Mouse (Mus musculus): ENCODE measurements around the gene Slc26a10.

DNA sequence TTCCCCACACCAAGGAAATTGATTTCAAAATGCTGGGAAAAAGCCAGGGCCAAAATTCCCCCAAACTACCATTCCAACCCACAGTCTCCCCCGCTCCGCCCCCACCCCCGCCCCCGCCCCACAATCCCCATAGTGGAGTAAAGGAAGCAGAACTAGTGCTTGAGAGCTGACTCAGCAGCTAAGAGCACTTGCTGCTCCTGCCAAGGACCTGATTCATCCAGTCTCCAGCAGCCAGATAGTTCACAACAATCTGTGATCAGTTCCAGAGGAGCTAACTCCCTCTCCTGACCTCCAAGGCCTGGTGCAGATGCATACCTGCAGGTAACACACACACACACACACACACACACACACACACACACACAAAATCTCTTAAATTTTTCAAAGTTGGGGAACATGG lies 51.0 kb downstream of the Slc26a10 start:
- TF ChIP-seq CTCF (IDR thresholded peaks at IDR 0.05; ENCODE audit: low read depth) = no peak
- TF ChIP-seq EP300 (IDR thresholded peaks at IDR 0.05; ENCODE audit: low read depth) = no peak
